Mouse (Mus musculus) G1E (cell line): ENCODE measurements around the gene Adcy6.

Experiments used
- CTCF ChIP-seq: IDR thresholded peaks from 2 replicates; pipeline ENCODE4 v1.5.1; 2012; ENCODE audit warnings: low read depth, low read length, inconsistent platforms, mixed read lengths
- GATA1 ChIP-seq: IDR thresholded peaks from 2 replicates; pipeline ENCODE4 v1.6.1; 2012; ENCODE audit warnings: borderline replicate concordance, low read length, inconsistent platforms, mixed read lengths
- POLR2AphosphoS5 ChIP-seq: IDR thresholded peaks from 2 replicates; pipeline ENCODE4 v1.6.1; 2012; ENCODE audit warnings: low read depth, low read length, inconsistent platforms; ENCODE audit not compliant: insufficient replicate concordance
- TAL1 ChIP-seq: conservative IDR thresholded peaks from 2 replicates; pipeline ENCODE4 v1.6.1; 2012; ENCODE audit warnings: low read depth, low read length, inconsistent platforms, mixed read lengths

- no peak for TF ChIP-seq CTCF
- no peak for TF ChIP-seq POLR2AphosphoS5
- no peak for TF ChIP-seq GATA1
- no peak for TF ChIP-seq TAL1
Measured at GRCm38 (mm10) chr15:98626078-98626477, 16.2 kb upstream of the Adcy6 start.
